Mouse (Mus musculus): ENCODE measurements around the gene Bcl2l1.

DNA sequence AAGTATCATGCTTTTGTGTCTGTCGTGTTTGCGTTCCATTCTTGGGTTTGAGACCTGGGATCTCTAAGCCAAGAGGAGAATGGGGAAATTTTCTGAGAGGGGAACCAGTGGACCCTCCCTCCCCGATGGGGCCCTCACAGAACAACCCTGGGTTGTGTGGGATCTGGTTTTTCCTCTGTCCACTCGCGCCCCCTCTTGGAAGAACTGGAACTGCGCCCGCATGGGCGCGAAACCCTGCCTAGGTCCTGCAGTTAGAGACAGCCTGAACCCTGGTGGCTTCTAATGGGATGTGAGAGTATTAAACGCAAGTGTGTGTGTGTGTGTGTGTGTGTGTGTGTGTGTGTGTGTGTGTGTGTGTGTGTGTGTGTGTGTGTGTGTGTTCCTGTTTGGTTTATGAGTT is 89.1 kb downstream of the Bcl2l1 start:
- peak; percentile 18 to 77; a peak in 2 of 4 replicates for TF ChIP-seq CTCF (conservative IDR thresholded peaks at IDR 0.05 in 1 of 2, IDR thresholded peaks at IDR 0.05 in 1 of 2; ENCODE audit: low read depth in 2 of 2, low read length in 2 of 2)
- no peak for TF ChIP-seq BHLHE40 (IDR thresholded peaks at IDR 0.05; ENCODE audit: low read depth, low read length)
- TF ChIP-seq E2F4 (IDR thresholded peaks at IDR 0.05; ENCODE audit: insufficient replicate concordance, low read depth, low read length): no peak
- no peak for TF ChIP-seq MEF2A (IDR thresholded peaks at IDR 0.05; ENCODE audit: borderline replicate concordance, low read depth, low read length)
- no peak for TF ChIP-seq POLR2A (IDR thresholded peaks at IDR 0.05; ENCODE audit: low read depth, low read length)
- TF ChIP-seq CHD1 (IDR thresholded peaks at IDR 0.05; ENCODE audit: low read depth, low read length): no peak
- no peak for TF ChIP-seq UBTF (IDR thresholded peaks at IDR 0.05; ENCODE audit: low read depth, low read length)
- no peak for TF ChIP-seq PAX5 (IDR thresholded peaks at IDR 0.05; ENCODE audit: low read length)
- TF ChIP-seq ELF1 (IDR thresholded peaks at IDR 0.05; ENCODE audit: low read depth, low read length): peak; percentile 20; the same call in 1 of the 2 replicates
- TF ChIP-seq NELFE (IDR thresholded peaks at IDR 0.05; ENCODE audit: low read depth, low read length): no peak
- 0 out of 2 replicates have a peak, but pooled peaks have one; percentile 19 for TF ChIP-seq MAX (IDR thresholded peaks at IDR 0.05; ENCODE audit: low read length)
- TF ChIP-seq TCF12 (IDR thresholded peaks at IDR 0.05; ENCODE audit: low read depth, low read length): 0 out of 2 replicates have a peak, but pooled peaks have one; percentile 15
- TF ChIP-seq JUND (conservative IDR thresholded peaks at IDR 0.05; ENCODE audit: low read depth, low read length): no peak
- TF ChIP-seq TBP (conservative IDR thresholded peaks at IDR 0.05; ENCODE audit: low read depth, low read length): no peak

Measured in CH12.LX (cell line).